Mouse (Mus musculus): ENCODE results near the gene Rnf168. TPM values are rescaled to one million over a fixed set of nuclear protein-coding genes. Genes with fewer than 3 reads are reported as not detected.

Rnf168 gene
- 17.6 TPM in 2 replicates for total RNA-seq (2012; rRNA removed)
- polyA plus RNA-seq (2012; ENCODE audit: insufficient read depth in 1 of 2, insufficient read length in 2 of 2, low read depth in 1 of 2, low replicate concordance in 2 of 2, missing spikeins in 1 of 2) = 10 to 100 TPM; 14.9 to 61.5 TPM

- peak; percentile 95 for DNase-seq (ENCODE audit: low read depth, low spot score)
- Histone ChIP-seq H3K9ac (ENCODE audit: control insufficient read depth, low read depth, low read length, poor library complexity, severe bottlenecking) (peak within 1 kb of the TSS; percentile 98), H3K4me3 (ENCODE audit: control insufficient read depth in 1 of 2, insufficient read depth in 1 of 2, low read depth in 2 of 2, low read length in 2 of 2) (peak within 1 kb of the TSS; percentile 91), H3K4me1 (ENCODE audit: control insufficient read depth in 1 of 2, insufficient read depth in 2 of 2, low read length in 2 of 2) (peaks cover 0 to 3% of the 10 kb centered on the region in 2 experiments; a peak in 1 of 4 replicates), H3K79me2 (ENCODE audit: control insufficient read depth, insufficient read depth, low read length, poor library complexity) (peaks cover 29% of the 10 kb centered on the region), H3K27me3 (ENCODE audit: control insufficient read depth in 1 of 2, insufficient read depth in 2 of 2, low read length in 2 of 2) (no peaks in the 10 kb centered on the region), H3K36me3 (ENCODE audit: control insufficient read depth in 1 of 2, insufficient read depth in 2 of 2, low read length in 2 of 2) (peaks cover under 1 to 16% of the 10 kb centered on the region in 2 experiments; a peak in 3 of 4 replicates), H3K27ac (ENCODE audit: control insufficient read depth, low read depth, low read length) (peak within 1 kb of the TSS; percentile 88), H3K9me3 (replicated peaks; ENCODE audit: insufficient read depth, low read length) (no peaks in the 10 kb centered on the region)
- TF ChIP-seq POLR2AphosphoS5 (IDR thresholded peaks at IDR 0.05; ENCODE audit: borderline replicate concordance, low read depth, low read length) (no peak), ELF1 (IDR thresholded peaks at IDR 0.05; ENCODE audit: low read depth, low read length) (peak; percentile 68), MEF2A (IDR thresholded peaks at IDR 0.05; ENCODE audit: extremely low read depth, insufficient replicate concordance, low read depth, low read length, poor library complexity, severe bottlenecking) (no peak), USF1 (IDR thresholded peaks at IDR 0.05; ENCODE audit: low read depth, low read length) (no peak), CHD2 (IDR thresholded peaks at IDR 0.05; ENCODE audit: low read length) (no peak), KAT2A (conservative IDR thresholded peaks at IDR 0.05; ENCODE audit: low read depth, low read length) (no peak; the same call in 1 of the 2 replicates), UBTF (IDR thresholded peaks at IDR 0.05; ENCODE audit: borderline replicate concordance, insufficient read depth, low read depth, low read length) (no peak), TBP (IDR thresholded peaks at IDR 0.05; ENCODE audit: low read depth, low read length) (peak; percentile 63), SIN3A (IDR thresholded peaks at IDR 0.05; ENCODE audit: low read length) (peak; percentile 72), USF2 (IDR thresholded peaks at IDR 0.05; ENCODE audit: borderline replicate concordance in 1 of 2, insufficient read depth in 1 of 2, low read depth in 1 of 2, low read length in 2 of 2) (no peak), SMC3 (IDR thresholded peaks at IDR 0.05; ENCODE audit: low read depth, low read length) (no peak), JUND (IDR thresholded peaks at IDR 0.05; ENCODE audit: low read depth, low read length) (no peak), POLR2A (IDR thresholded peaks at IDR 0.05; ENCODE audit: control insufficient read depth in 1 of 2, insufficient read depth in 1 of 2, low read depth in 1 of 2, low read length in 2 of 2, poor library complexity in 1 of 2) (peak; percentile 63 to 89; a peak in 3 of 4 replicates), CTCF (IDR thresholded peaks at IDR 0.05 in 2 of 3, conservative IDR thresholded peaks at IDR 0.05 in 1 of 3; ENCODE audit: control insufficient read depth in 1 of 3, insufficient read depth in 1 of 3, low read depth in 2 of 3, low read length in 3 of 3, poor library complexity in 1 of 3, severe bottlenecking in 1 of 3) (no peak), TCF12 (IDR thresholded peaks at IDR 0.05; ENCODE audit: low read depth, low read length) (no peak; the same call in 1 of the 2 replicates), GATA1 (IDR thresholded peaks at IDR 0.05; ENCODE audit: low read depth, low read length) (no peak), MYC (IDR thresholded peaks at IDR 0.05; ENCODE audit: low read depth, low read length) (peak; percentile 33; the same call in 1 of the 2 replicates), TAL1 (IDR thresholded peaks at IDR 0.05; ENCODE audit: low read length) (no peak), MYB (IDR thresholded peaks at IDR 0.05; ENCODE audit: low read depth, low read length) (no peak), E2F4 (IDR thresholded peaks at IDR 0.05; ENCODE audit: borderline replicate concordance, low read depth, low read length) (peak; percentile 98), ZKSCAN1 (IDR thresholded peaks at IDR 0.05; ENCODE audit: low read depth, low read length) (no peak), MAZ (IDR thresholded peaks at IDR 0.05; ENCODE audit: low read depth, low read length) (no peak), MAX (IDR thresholded peaks at IDR 0.05; ENCODE audit: low read length) (peak; percentile 65), POLR2AphosphoS2 (IDR thresholded peaks at IDR 0.05; ENCODE audit: low read length) (no peak), ETS1 (IDR thresholded peaks at IDR 0.05; ENCODE audit: low read depth, low read length) (peak; percentile 33; the same call in 1 of the 2 replicates), ZC3H11A (IDR thresholded peaks at IDR 0.05; ENCODE audit: low read depth, low read length) (no peak), EP300 (IDR thresholded peaks at IDR 0.05; ENCODE audit: low read depth in 1 of 2, low read length in 2 of 2) (no peak), CHD1 (IDR thresholded peaks at IDR 0.05; ENCODE audit: low read depth, low read length) (0 out of 2 replicates have a peak, but pooled peaks have one; percentile 41), BHLHE40 (IDR thresholded peaks at IDR 0.05; ENCODE audit: borderline replicate concordance, low read depth, low read length) (no peak), GABPA (IDR thresholded peaks at IDR 0.05; ENCODE audit: low read depth, low read length) (no peak), ZNF384 (IDR thresholded peaks at IDR 0.05; ENCODE audit: low read depth, low read length) (no peak), NRF1 (IDR thresholded peaks at IDR 0.05; ENCODE audit: insufficient read depth, low read depth, low read length, poor library complexity, severe bottlenecking) (no peak), RAD21 (IDR thresholded peaks at IDR 0.05; ENCODE audit: low read depth, low read length) (no peak), HCFC1 (IDR thresholded peaks at IDR 0.05; ENCODE audit: low read depth, low read length) (peak; percentile 79)
Observed at GRCm38 (mm10) chr16:32277308-32278256, at the start of gene Rnf168. Gene Rnf168 (plus strand): TSS chr16:32277459.

All from MEL (cell line).